Mouse (Mus musculus) C2C12 (cell line): ENCODE data around the gene Capns1.

Source experiments
- CEBPB ChIP-seq: IDR thresholded peaks from one replicate; pipeline ENCODE4 v1.6.1; 2011; ENCODE audit warnings: low read depth, mild to moderate bottlenecking, control low read depth, moderate library complexity
- CTCF ChIP-seq: IDR thresholded peaks from one replicate; pipeline ENCODE4 v1.5.1; 2011; ENCODE audit not compliant: control insufficient read depth, insufficient read depth, insufficient read length
- FOSL1 ChIP-seq: IDR thresholded peaks from one replicate; pipeline ENCODE4 v1.8.0; 2011; ENCODE audit warnings: mild to moderate bottlenecking, low read length; ENCODE audit not compliant: poor library complexity, insufficient read depth, severe bottlenecking
- MAX ChIP-seq: IDR thresholded peaks from one replicate; pipeline ENCODE4 v1.6.1; 2011; ENCODE audit warnings: mild to moderate bottlenecking, control low read depth
- MYOD1 ChIP-seq: IDR thresholded peaks from one replicate; pipeline ENCODE4 v1.6.1; 2011; ENCODE audit warnings: low read depth; ENCODE audit not compliant: control insufficient read depth, insufficient read length
- MYOG ChIP-seq: IDR thresholded peaks from one replicate; pipeline ENCODE4 v1.6.1; 2011; ENCODE audit not compliant: control insufficient read depth, insufficient read length; ENCODE audit errors: extremely low read depth
- USF1 ChIP-seq: IDR thresholded peaks from one replicate; pipeline ENCODE4 v1.6.1; 2011; ENCODE audit warnings: low read depth, mild to moderate bottlenecking, control low read depth, moderate library complexity

DNA sequence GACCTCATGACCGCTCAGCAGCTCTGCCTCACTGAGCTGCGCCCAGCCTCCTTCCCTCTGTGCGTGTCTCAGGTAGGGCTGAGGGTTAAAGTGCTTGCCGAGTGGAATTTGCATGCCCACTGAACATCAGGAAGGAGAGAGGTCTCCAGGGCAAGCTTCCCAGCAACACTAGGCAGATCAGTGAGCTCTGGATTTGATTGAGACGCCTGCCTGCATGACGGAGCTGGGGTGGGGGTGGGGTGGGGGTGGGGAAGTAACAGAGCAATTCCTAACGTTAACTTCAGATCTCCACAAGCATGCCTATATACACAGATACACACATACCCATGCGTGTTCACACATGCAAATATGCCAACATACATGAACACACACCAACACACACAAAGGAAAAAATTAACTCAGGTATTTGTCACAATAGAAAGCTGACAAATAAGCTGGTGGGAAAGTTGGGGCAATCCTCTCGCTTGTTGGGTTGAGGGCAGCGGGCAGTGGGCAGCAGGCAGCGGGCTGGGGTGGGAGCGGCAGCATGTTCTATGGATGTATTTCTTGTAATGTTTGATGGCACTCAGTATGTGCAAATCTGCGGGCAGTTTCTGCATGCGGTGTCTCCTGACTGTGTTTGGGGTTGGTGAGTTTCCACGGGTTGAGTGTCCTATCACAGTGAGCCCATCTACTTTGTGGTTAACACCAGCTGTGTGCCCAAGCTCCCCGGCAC, 20.8 kb upstream of the Capns1 start:
- TF ChIP-seq MAX (no peak), USF1 (no peak), CTCF (no peak), MYOG (no peak), MYOD1 (no peak), CEBPB (no peak), FOSL1 (no peak)
